Mouse (Mus musculus): ENCODE measurements around the gene Erg. TPM values are rescaled to one million over a fixed set of nuclear protein-coding genes. Genes with fewer than 3 reads are reported as not detected.

Erg gene
- total and polyA plus RNA-seq, 3 experiments, result 0.11 to 0.81 (median 0.34) TPM

DNA sequence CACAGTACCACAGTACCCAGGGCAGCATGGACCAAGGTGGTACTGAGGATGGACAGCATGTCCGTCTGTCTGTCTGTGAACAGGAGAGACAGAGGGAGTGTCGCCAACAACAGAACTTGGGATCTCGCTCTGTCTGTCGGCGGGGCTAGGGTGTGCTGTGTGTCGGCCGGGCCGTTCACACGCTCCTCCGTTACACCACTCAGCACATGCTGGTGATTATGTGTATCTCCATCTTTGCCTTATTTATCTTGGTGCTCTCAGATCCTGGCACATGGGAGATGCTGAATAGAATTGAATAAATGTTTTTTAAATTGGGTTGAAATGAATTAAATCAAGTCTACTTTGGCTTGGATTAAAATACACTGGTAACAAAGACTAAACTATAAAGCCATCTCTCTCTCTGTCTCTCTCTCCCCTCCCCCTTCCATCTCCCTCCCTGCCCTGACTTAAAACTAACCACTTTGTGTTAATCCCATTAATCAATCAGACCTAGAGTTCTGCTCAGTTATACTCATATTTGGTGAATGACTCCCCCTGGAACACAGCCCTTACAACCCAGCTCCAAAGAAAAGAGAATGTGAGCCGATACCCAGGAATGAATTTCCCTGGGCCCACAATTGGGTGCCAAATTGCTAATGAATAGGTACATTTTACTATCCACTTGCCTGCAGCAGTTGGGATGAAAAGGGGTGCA, 10.6 kb upstream of the Erg start:
- in situ Hi-C loops (cut with MboI; ENCODE audit: low pct_ligation_motif_present, low pct_unique_long_range_greater_than_20kb, low sequenced_read_pairs) (loop anchor here (25.0 kb wide), 1 partner anchor 410 kb away; no protein-coding TSS in a partner anchor), dilution Hi-C loops (cut with MboI; ENCODE audit: extremely low pct_ligation_motif_present, extremely low pct_unique_long_range_greater_than_20kb, low sequenced_read_pairs) (no loop called here)
- Histone ChIP-seq H3K4me2 (ENCODE audit: insufficient read depth, low read depth, poor library complexity, severe bottlenecking) (no peak overlapping the region), H3K79me2 (replicated peaks; ENCODE audit: control insufficient read depth, extremely low read depth, insufficient read depth, poor library complexity, severe bottlenecking) (no peaks in the 10 kb centered on the region), H3K27ac (ENCODE audit: insufficient read depth, low read depth) (no peak overlapping the region), H3K9ac (ENCODE audit: insufficient read depth, low read depth) (no peak overlapping the region), H3K9me3 (replicated peaks; ENCODE audit: low read length) (peaks cover 2% of the 10 kb centered on the region), H3K36me3 (replicated peaks in 1 of 2; ENCODE audit: control insufficient read depth in 1 of 2, insufficient read depth in 1 of 2, low read length in 1 of 2) (no peaks in the 10 kb centered on the region), H3K4me1 (ENCODE audit: control insufficient read depth in 1 of 2, insufficient read depth in 2 of 2) (peaks cover 4 to 8% of the 10 kb centered on the region in 2 experiments; a peak in 3 of 4 replicates), H3K27me3 (replicated peaks) (no peaks in the 10 kb centered on the region), H3K4me3 (replicated peaks in 1 of 3; ENCODE audit: low read depth in 2 of 3, low read length in 2 of 3, poor library complexity in 1 of 3) (no peak overlapping the region)
- no peak for DNase-seq (ENCODE audit: extremely low read depth)
- TF ChIP-seq JUN (IDR thresholded peaks at IDR 0.05; ENCODE audit: insufficient read depth, low read depth, low read length) (no peak), TBP (conservative IDR thresholded peaks at IDR 0.05; ENCODE audit: low read depth, low read length) (no peak)

GRCm38 (mm10) chr16:95588849-95589248, 2.5 kb upstream of the Erg start:
- Histone ChIP-seq H3K9ac (ENCODE audit: insufficient read depth, low read depth) (no peak overlapping the region), H3K4me2 (ENCODE audit: insufficient read depth, low read depth, poor library complexity, severe bottlenecking) (no peak overlapping the region), H3K36me3 (replicated peaks in 1 of 2; ENCODE audit: control insufficient read depth in 1 of 2, insufficient read depth in 1 of 2, low read length in 1 of 2) (no peaks in the 10 kb centered on the region), H3K4me1 (ENCODE audit: control insufficient read depth in 1 of 2, insufficient read depth in 2 of 2) (peaks cover 0 to 6% of the 10 kb centered on the region in 2 experiments; a peak in 2 of 4 replicates), H3K79me2 (replicated peaks; ENCODE audit: control insufficient read depth, extremely low read depth, insufficient read depth, poor library complexity, severe bottlenecking) (no peaks in the 10 kb centered on the region), H3K27ac (ENCODE audit: insufficient read depth, low read depth) (no peak overlapping the region), H3K9me3 (replicated peaks; ENCODE audit: low read length) (peaks cover 16% of the 10 kb centered on the region), H3K27me3 (replicated peaks) (peaks cover 9% of the 10 kb centered on the region), H3K4me3 (replicated peaks in 1 of 3; ENCODE audit: low read depth in 2 of 3, low read length in 2 of 3, poor library complexity in 1 of 3) (no peak overlapping the region)
- dilution Hi-C loops (cut with MboI; ENCODE audit: extremely low pct_ligation_motif_present, extremely low pct_unique_long_range_greater_than_20kb, low sequenced_read_pairs) (no loop called here), in situ Hi-C loops (cut with MboI; ENCODE audit: low pct_ligation_motif_present, low pct_unique_long_range_greater_than_20kb, low sequenced_read_pairs) (loop anchor here (25.0 kb wide), 1 partner anchor 402 kb away; no protein-coding TSS in a partner anchor)
- TF ChIP-seq ZMIZ1 (IDR thresholded peaks at IDR 0.05; ENCODE audit: low read depth, low read length), result no peak
- no peak for TF ChIP-seq ZC3H11A (IDR thresholded peaks at IDR 0.05; ENCODE audit: low read depth, low read length)
- no peak for TF ChIP-seq POLR2A (IDR thresholded peaks at IDR 0.05; ENCODE audit: low read depth, low read length)
- TF ChIP-seq MEF2A (IDR thresholded peaks at IDR 0.05; ENCODE audit: borderline replicate concordance, low read depth, low read length), result no peak
- no peak for TF ChIP-seq MYC (IDR thresholded peaks at IDR 0.05; ENCODE audit: low read depth, low read length)
- no peak for TF ChIP-seq MXI1 (IDR thresholded peaks at IDR 0.05; ENCODE audit: low read depth, low read length)
- TF ChIP-seq ZKSCAN1 (IDR thresholded peaks at IDR 0.05; ENCODE audit: borderline replicate concordance, low read depth, low read length), result no peak
- no peak for TF ChIP-seq USF1 (IDR thresholded peaks at IDR 0.05; ENCODE audit: low read depth, low read length)
- TF ChIP-seq NRF1 (IDR thresholded peaks at IDR 0.05; ENCODE audit: low read depth, low read length), result no peak
- no peak for TF ChIP-seq SMC3 (IDR thresholded peaks at IDR 0.05; ENCODE audit: low read depth, low read length)
- no peak for DNase-seq (ENCODE audit: extremely low read depth)

DNA sequence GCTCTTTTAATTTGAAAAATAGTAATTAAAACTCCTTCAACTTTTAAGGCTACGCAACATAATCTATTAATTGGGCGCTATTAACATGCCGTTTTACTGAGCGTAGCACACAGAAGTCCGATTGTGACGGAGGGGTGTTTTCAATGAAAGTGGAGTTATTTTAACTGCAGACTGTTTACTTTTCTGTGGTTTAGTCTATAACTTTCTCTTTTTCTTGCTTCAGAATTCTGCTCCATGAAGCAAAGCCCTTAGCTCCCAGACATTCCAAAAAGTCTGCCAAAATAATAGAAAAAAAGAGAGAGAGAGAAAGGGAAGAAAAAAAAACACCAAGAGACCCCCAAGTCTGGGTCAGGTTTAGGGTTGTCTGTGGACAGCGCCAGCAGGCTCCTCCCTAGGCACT, 333 bp upstream of the Erg start:
- H3K4me3 ChIP-seq (replicated peaks in 1 of 3; ENCODE audit: low read depth in 2 of 3, low read length in 2 of 3, poor library complexity in 1 of 3), result no peak overlapping the region
- no peak for DNase-seq (ENCODE audit: extremely low read depth)
- H3K36me3 ChIP-seq (replicated peaks in 1 of 2; ENCODE audit: control insufficient read depth in 1 of 2, insufficient read depth in 1 of 2, low read length in 1 of 2), result no peaks in the 10 kb centered on the region
- H3K4me2 ChIP-seq (ENCODE audit: insufficient read depth, low read depth, poor library complexity, severe bottlenecking), result no peak overlapping the region
- H3K9me3 ChIP-seq (replicated peaks; ENCODE audit: low read length), result peaks cover 13% of the 10 kb centered on the region
- H3K27ac ChIP-seq (ENCODE audit: insufficient read depth, low read depth), result no peak overlapping the region
- H3K27me3 ChIP-seq (replicated peaks), result peaks cover 9% of the 10 kb centered on the region
- no peak overlapping the region for H3K9ac ChIP-seq (ENCODE audit: insufficient read depth, low read depth)
- in situ Hi-C loops (cut with MboI; ENCODE audit: low pct_ligation_motif_present, low pct_unique_long_range_greater_than_20kb, low sequenced_read_pairs) (loop anchor here (25.0 kb wide), 1 partner anchor 399 kb away; no protein-coding TSS in a partner anchor), dilution Hi-C loops (cut with MboI; ENCODE audit: extremely low pct_ligation_motif_present, extremely low pct_unique_long_range_greater_than_20kb, low sequenced_read_pairs) (no loop called here)
- TF ChIP-seq CHD2 (IDR thresholded peaks at IDR 0.05; ENCODE audit: low read length), result no peak
- H3K4me1 ChIP-seq (ENCODE audit: control insufficient read depth in 1 of 2, insufficient read depth in 2 of 2), result peaks cover 0 to 6% of the 10 kb centered on the region in 2 experiments; a peak in 2 of 4 replicates
- H3K79me2 ChIP-seq (replicated peaks; ENCODE audit: control insufficient read depth, extremely low read depth, insufficient read depth, poor library complexity, severe bottlenecking), result no peaks in the 10 kb centered on the region
